Mouse (Mus musculus): ENCODE results near the gene Nav2. TPM values are rescaled to one million over a fixed set of nuclear protein-coding genes. Genes with fewer than 3 reads are reported as not detected.

The Nav2 gene
- polyA plus RNA-seq, 1 experiment = 46.2 TPM

DNA sequence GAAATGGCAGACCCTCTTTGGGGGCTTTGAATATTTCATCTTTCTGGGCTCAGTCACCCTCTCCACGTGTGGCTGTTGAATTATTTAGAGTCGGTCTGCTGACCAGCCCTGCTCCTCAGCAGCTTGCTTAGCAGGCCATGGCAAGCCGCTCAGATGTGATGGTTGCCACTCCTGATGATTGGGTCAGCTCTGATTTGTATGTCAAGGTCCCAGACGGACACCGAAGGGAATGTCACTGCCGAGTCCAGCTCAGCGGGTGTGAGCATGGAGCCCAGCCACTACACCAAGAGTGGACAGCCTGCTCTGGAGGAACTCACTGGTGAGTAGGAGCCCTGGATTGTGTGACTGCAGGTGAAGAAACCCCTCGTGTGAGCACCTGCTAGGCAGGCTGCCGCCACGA, 549.4 kb downstream of the Nav2 start:
- WGBS = 93% methylated on average over 10 of the region's 10 CpGs
- peaks cover 3% of the 10 kb centered on the region for H3K4me1 ChIP-seq (replicated peaks; ENCODE audit: control insufficient read depth, insufficient read depth, low read length)
- H3K36me3 ChIP-seq (ENCODE audit: control insufficient read depth, insufficient read depth, low read length) = no peaks in the 10 kb centered on the region
- H3K27ac ChIP-seq (ENCODE audit: control insufficient read depth, insufficient read depth, low read length) = no peak overlapping the region
- H3K4me3 ChIP-seq (ENCODE audit: control insufficient read depth, insufficient read depth, low read length) = no peak overlapping the region
- TF ChIP-seq POLR2A (IDR thresholded peaks at IDR 0.05; ENCODE audit: control insufficient read depth, extremely low read depth, insufficient read depth, low read length, poor library complexity) (no peak), CTCF (IDR thresholded peaks at IDR 0.05; ENCODE audit: borderline replicate concordance, control insufficient read depth, extremely low read depth, insufficient read depth, low read length, poor library complexity) (no peak)
- DNase-seq = no peak
- no peaks in the 10 kb centered on the region for H3K27me3 ChIP-seq (ENCODE audit: control insufficient read depth, insufficient read depth, low read length)

DNA sequence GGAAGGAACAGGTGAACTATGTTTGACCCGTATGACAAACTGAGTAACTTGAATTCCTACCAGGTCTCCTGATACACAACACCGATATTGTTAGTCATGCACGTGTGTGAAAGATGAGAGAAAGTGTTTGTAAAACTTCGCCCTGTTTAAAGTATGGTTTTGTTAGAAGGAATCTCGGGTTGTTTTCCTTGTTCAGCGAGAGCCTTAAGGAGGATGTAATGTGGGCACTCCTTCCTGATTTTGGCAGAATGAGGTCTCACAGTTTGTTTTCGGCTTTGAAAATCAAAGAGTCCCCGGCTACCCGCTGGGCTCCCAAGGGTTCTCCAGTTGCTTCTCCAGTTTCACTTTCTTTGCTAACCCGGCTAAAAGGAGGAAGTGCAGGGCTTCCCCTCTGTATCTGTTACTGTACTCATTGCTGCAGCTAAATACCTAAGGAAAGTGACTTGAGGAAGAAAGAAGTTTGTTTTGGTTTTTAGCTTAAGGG, 553.9 kb downstream of the Nav2 start:
- H3K4me1 ChIP-seq (replicated peaks; ENCODE audit: control insufficient read depth, insufficient read depth, low read length) = peaks cover 4% of the 10 kb centered on the region
- no peaks in the 10 kb centered on the region for H3K36me3 ChIP-seq (ENCODE audit: control insufficient read depth, insufficient read depth, low read length)
- WGBS = 2% methylated on average over 10 of the region's 10 CpGs
- peak overlapping the region; percentile 38 for H3K4me3 ChIP-seq (ENCODE audit: control insufficient read depth, insufficient read depth, low read length)
- no peak for TF ChIP-seq POLR2A (IDR thresholded peaks at IDR 0.05; ENCODE audit: control insufficient read depth, extremely low read depth, insufficient read depth, low read length, poor library complexity)
- no peak for TF ChIP-seq CTCF (IDR thresholded peaks at IDR 0.05; ENCODE audit: borderline replicate concordance, control insufficient read depth, extremely low read depth, insufficient read depth, low read length, poor library complexity)
- peak; percentile 15 for DNase-seq
- H3K27me3 ChIP-seq (ENCODE audit: control insufficient read depth, insufficient read depth, low read length) = no peaks in the 10 kb centered on the region
- H3K27ac ChIP-seq (ENCODE audit: control insufficient read depth, insufficient read depth, low read length) = no peak overlapping the region

DNA sequence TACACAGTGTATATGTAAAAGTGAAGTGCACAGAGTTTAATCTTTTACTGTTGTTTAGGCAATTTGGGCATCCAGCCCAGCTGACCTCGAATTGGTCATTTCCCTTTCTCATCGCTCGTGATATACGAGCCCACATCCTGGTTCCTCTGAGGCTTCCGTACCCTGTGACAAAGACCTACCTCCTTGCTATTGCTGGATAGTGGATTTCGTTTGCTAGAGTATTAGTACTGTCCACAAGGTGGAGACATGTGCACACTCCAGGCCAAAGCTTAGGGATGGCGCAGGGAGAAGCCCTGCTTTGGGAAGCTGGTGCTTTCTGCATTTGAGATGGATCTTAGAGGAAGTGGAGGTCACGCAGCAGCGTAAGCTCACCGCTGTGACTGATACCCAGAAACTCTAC, 559.3 kb downstream of the Nav2 start:
- Histone ChIP-seq H3K27ac (ENCODE audit: control insufficient read depth, insufficient read depth, low read length) (no peak overlapping the region), H3K27me3 (ENCODE audit: control insufficient read depth, insufficient read depth, low read length) (no peaks in the 10 kb centered on the region), H3K4me3 (ENCODE audit: control insufficient read depth, insufficient read depth, low read length) (no peak overlapping the region), H3K4me1 (replicated peaks; ENCODE audit: control insufficient read depth, insufficient read depth, low read length) (peaks cover 4% of the 10 kb centered on the region; the same call in 1 of the 2 replicates), H3K36me3 (ENCODE audit: control insufficient read depth, insufficient read depth, low read length) (no peaks in the 10 kb centered on the region)
- peak; percentile 11 for DNase-seq
- TF ChIP-seq CTCF (IDR thresholded peaks at IDR 0.05; ENCODE audit: borderline replicate concordance, control insufficient read depth, extremely low read depth, insufficient read depth, low read length, poor library complexity) (no peak), POLR2A (IDR thresholded peaks at IDR 0.05; ENCODE audit: control insufficient read depth, extremely low read depth, insufficient read depth, low read length, poor library complexity) (no peak)
- WGBS = 14% methylated on average over 10 of the region's 10 CpGs

DNA sequence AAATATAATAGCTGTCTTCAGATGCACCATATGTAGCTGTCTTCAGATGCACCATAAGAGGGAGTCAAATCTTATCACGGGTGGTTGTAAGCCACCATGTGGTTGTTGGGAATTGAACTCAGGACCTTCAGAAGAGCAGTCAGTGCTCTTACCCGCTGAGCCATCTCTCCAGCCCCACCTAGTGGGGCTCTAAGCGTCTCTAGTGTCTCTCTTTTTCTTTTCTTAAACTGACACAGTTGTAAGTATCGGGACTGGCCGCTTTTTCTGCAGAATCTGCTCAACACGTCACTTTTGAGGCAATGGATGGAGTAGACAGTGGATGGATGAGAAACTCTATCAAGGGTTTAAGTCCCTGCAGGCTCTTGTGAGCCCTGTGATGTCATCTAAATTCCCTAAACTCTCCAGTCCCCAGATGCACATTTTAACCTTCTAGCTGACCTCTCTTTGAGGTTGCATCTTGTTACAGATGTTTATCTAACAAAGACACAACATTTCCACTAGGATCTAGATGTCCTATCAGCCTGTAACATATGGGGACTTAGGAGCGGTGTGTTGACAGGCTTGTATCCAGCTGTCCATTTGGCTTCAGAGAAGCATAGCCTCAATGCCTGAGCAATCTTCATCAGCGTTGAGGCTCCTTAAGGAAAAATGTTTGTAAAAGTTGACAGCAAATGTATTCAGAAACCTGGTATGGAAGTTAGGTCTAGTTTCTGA, 560.1 kb downstream of the Nav2 start:
- Histone ChIP-seq H3K36me3 (ENCODE audit: control insufficient read depth, insufficient read depth, low read length) (no peaks in the 10 kb centered on the region), H3K4me1 (replicated peaks; ENCODE audit: control insufficient read depth, insufficient read depth, low read length) (peaks cover 3% of the 10 kb centered on the region; the same call in 1 of the 2 replicates), H3K27me3 (ENCODE audit: control insufficient read depth, insufficient read depth, low read length) (no peaks in the 10 kb centered on the region), H3K4me3 (ENCODE audit: control insufficient read depth, insufficient read depth, low read length) (no peak overlapping the region), H3K27ac (ENCODE audit: control insufficient read depth, insufficient read depth, low read length) (no peak overlapping the region)
- 76% methylated on average over 8 of the region's 8 CpGs for WGBS
- no peak for DNase-seq
- TF ChIP-seq CTCF (IDR thresholded peaks at IDR 0.05; ENCODE audit: borderline replicate concordance, control insufficient read depth, extremely low read depth, insufficient read depth, low read length, poor library complexity) (no peak), POLR2A (IDR thresholded peaks at IDR 0.05; ENCODE audit: control insufficient read depth, extremely low read depth, insufficient read depth, low read length, poor library complexity) (no peak)

DNA sequence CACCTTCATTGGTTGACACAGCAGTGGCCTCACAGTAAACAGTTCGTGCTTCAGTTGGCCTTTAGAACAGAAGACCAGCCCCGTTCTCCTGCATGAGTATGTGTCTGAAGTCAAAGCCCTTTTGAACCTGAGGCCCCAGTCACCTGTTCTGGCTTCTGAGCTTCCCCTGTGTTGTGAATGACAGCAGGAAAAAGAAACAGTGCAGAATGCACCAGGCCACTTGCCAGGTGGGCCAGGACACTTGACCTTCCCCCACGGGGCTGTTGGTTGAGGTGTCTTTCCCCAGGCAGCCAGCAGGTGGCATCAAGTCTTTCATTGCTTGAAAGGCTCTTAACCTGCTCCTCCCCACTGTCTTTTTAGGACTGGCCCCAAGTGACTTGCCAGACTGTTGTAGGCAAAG, 562.8 kb downstream of the Nav2 start:
- no peaks in the 10 kb centered on the region for H3K27me3 ChIP-seq (ENCODE audit: control insufficient read depth, insufficient read depth, low read length)
- peak; percentile 58 for DNase-seq
- TF ChIP-seq POLR2A (IDR thresholded peaks at IDR 0.05; ENCODE audit: control insufficient read depth, extremely low read depth, insufficient read depth, low read length, poor library complexity) (no peak), CTCF (IDR thresholded peaks at IDR 0.05; ENCODE audit: borderline replicate concordance, control insufficient read depth, extremely low read depth, insufficient read depth, low read length, poor library complexity) (peak; percentile 69; the same call in 1 of the 2 replicates)
- no peaks in the 10 kb centered on the region for H3K36me3 ChIP-seq (ENCODE audit: control insufficient read depth, insufficient read depth, low read length)
- H3K4me1 ChIP-seq (replicated peaks; ENCODE audit: control insufficient read depth, insufficient read depth, low read length) = peaks cover 3% of the 10 kb centered on the region; the same call in 1 of the 2 replicates
- H3K4me3 ChIP-seq (ENCODE audit: control insufficient read depth, insufficient read depth, low read length) = no peak overlapping the region
- no peak overlapping the region for H3K27ac ChIP-seq (ENCODE audit: control insufficient read depth, insufficient read depth, low read length)
- WGBS = 65% methylated on average over 3 of the region's 3 CpGs

DNA sequence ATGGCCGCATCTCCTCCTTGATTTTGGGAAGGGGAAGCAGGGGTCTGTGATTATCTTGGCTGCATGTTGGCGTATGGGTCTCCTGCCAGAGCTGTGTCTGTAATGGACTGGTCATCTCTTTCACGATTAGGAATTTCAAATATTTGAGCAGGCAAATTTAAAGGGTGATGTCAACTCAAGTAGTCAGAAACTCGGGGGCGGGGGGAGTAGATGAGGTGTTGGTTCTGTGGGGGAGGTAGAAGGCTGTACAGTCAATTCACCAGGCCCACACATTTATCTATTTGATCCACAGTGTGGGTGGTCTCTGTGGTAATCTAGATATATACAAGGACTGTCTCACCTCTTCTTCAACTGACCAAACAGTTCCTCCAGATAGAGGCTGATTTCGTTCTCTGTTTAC, 566.8 kb downstream of the Nav2 start:
- Histone ChIP-seq H3K36me3 (ENCODE audit: control insufficient read depth, insufficient read depth, low read length) (no peaks in the 10 kb centered on the region), H3K4me1 (replicated peaks; ENCODE audit: control insufficient read depth, insufficient read depth, low read length) (no peaks in the 10 kb centered on the region), H3K27ac (ENCODE audit: control insufficient read depth, insufficient read depth, low read length) (no peak overlapping the region), H3K4me3 (ENCODE audit: control insufficient read depth, insufficient read depth, low read length) (no peak overlapping the region), H3K27me3 (ENCODE audit: control insufficient read depth, insufficient read depth, low read length) (no peaks in the 10 kb centered on the region)
- WGBS = 93% methylated on average over 6 of the region's 6 CpGs
- no peak for TF ChIP-seq CTCF (IDR thresholded peaks at IDR 0.05; ENCODE audit: borderline replicate concordance, control insufficient read depth, extremely low read depth, insufficient read depth, low read length, poor library complexity)
- TF ChIP-seq POLR2A (IDR thresholded peaks at IDR 0.05; ENCODE audit: control insufficient read depth, extremely low read depth, insufficient read depth, low read length, poor library complexity) = no peak
- no peak for DNase-seq
